Mouse (Mus musculus) kidney, embryonic 16.5 days (tissue): ENCODE measurements around the gene Ola1. TPM values are rescaled to one million over a fixed set of nuclear protein-coding genes. Genes with fewer than 3 reads are reported as not detected.

Source experiments
- ATAC-seq: fragments of 200-750 bp; cut with Nextera tagmentation; 2 replicates; pipeline ENCODE4 v1.8.0; 2017; ENCODE audit warnings: moderate TSS enrichment; ENCODE audit not compliant: low FRiP score, low TSS enrichment
- H3K27ac ChIP-seq: fragments of 300-500 bp; sonication (generic); 2 replicates; pipeline ENCODE4 v1.5.1; 2014; ENCODE audit warnings: low read length
- H3K27me3 ChIP-seq: fragments of 300-500 bp; sonication (generic); 2 replicates; pipeline ENCODE4 v1.6.1; 2014; ENCODE audit warnings: low read length, control low read depth, mixed read lengths; ENCODE audit not compliant: insufficient read depth
- H3K36me3 ChIP-seq: fragments of 300-500 bp; sonication (generic); 2 replicates; pipeline ENCODE4 v1.6.1; 2014; ENCODE audit warnings: low read length, control low read depth, mixed read lengths; ENCODE audit not compliant: insufficient read depth
- H3K4me1 ChIP-seq: fragments of 300-500 bp; sonication (generic); 2 replicates; pipeline ENCODE4 v1.6.1; 2014; ENCODE audit warnings: low read length, control low read depth, mixed read lengths; ENCODE audit not compliant: insufficient read depth
- H3K4me2 ChIP-seq: fragments of 300-500 bp; sonication (generic); replicated peaks from 2 replicates; pipeline ENCODE4 v1.6.1; 2014; ENCODE audit warnings: low read depth, low read length
- H3K4me3 ChIP-seq: fragments of 300-500 bp; sonication (generic); 2 replicates; pipeline ENCODE4 v1.5.1; 2014; ENCODE audit warnings: mild to moderate bottlenecking, low read length
- H3K9ac ChIP-seq: fragments of 300-500 bp; sonication (generic); replicated peaks from 2 replicates; pipeline ENCODE4 v1.6.1; 2014; ENCODE audit warnings: low read length
- H3K9me3 ChIP-seq: fragments of 300-500 bp; sonication (generic); 2 replicates; pipeline ENCODE4 v1.6.1; 2016; ENCODE audit warnings: low read length, control low read depth
- WGBS: fragments of 180-500 bp; shearing (Covaris S2); extraction: QIAGEN DNeasy Blood & Tissue Kit; methylation state at CpG from one replicate; pipeline ENCODE4 v1.1.7; 2014; 5-methylcytosine and 5-hydroxymethylcytosine counted together
- polyA plus RNA-seq: library from polyadenylated mRNA; unstranded; fragments of >200 nt; fragmentation: Nextera tagmentation; extraction: Ambion mirVana; gene quantifications from 2 replicates; pipeline ENCODE4 v1.2.1, GENCODE M21; 2015

Ola1 gene
- polyA plus RNA-seq, 1 experiment from 2014 or later, result 79.4 TPM

DNA sequence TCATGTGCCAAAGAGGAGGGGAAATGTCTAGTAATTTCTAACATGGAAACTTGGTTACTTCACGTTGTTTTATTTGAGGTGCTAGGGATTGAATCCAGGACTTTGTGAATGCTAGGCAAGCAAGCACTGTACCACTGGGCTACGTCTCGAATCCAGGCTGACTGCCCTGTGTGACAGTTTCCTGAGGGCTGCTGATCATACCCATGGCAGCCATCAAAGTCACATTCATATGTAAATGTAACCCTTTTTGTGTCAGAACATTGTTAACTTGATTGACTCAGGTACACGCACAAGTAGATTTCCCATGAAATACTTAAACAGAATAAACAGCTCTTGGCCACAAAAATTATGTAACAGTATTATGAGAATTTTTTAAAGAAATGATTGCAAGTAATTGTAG lies 30.0 kb upstream of the Ola1 start:
- WGBS, result 66% methylated on average over 4 of the region's 4 CpGs

DNA sequence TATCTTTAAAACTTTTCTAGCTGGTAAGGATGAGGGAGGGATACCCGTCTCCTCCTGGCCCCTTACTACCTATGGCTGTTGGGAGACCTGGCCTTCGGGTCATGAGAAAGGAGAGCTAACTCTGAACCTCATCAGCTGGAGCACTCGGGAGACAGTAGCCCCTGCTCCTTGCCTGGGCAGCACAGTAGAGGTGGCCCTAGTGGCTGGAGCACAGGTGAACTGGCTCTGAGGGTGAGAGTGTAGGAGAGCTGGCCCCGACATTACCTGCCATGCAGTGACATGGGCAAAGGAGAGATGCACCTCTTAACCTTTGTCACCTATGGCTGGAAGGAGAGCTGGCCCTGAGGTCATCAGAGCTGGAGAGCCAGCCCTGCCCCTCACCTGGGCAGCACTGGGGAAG lies 22.6 kb upstream of the Ola1 start:
- no peaks in the 10 kb centered on the region for H3K27me3 ChIP-seq
- WGBS, result 76% methylated on average over 4 of the region's 4 CpGs
- ATAC-seq, result no peak
- H3K9me3 ChIP-seq, result no peaks in the 10 kb centered on the region
- H3K4me2 ChIP-seq, result no peak overlapping the region
- no peaks in the 10 kb centered on the region for H3K4me1 ChIP-seq
- no peak overlapping the region for H3K4me3 ChIP-seq
- H3K27ac ChIP-seq, result no peak overlapping the region
- H3K9ac ChIP-seq, result no peak overlapping the region
- H3K36me3 ChIP-seq, result no peaks in the 10 kb centered on the region

More for the DNA sequence above, 30.0 kb upstream of the Ola1 start:
- Histone ChIP-seq H3K4me2 (no peak overlapping the region), H3K9ac (no peak overlapping the region), H3K9me3 (peaks cover 5% of the 10 kb centered on the region; the same call in 1 of the 2 replicates), H3K4me3 (no peak overlapping the region), H3K27ac (no peak overlapping the region), H3K27me3 (no peaks in the 10 kb centered on the region), H3K36me3 (no peaks in the 10 kb centered on the region), H3K4me1 (no peaks in the 10 kb centered on the region)
- no peak for ATAC-seq

DNA sequence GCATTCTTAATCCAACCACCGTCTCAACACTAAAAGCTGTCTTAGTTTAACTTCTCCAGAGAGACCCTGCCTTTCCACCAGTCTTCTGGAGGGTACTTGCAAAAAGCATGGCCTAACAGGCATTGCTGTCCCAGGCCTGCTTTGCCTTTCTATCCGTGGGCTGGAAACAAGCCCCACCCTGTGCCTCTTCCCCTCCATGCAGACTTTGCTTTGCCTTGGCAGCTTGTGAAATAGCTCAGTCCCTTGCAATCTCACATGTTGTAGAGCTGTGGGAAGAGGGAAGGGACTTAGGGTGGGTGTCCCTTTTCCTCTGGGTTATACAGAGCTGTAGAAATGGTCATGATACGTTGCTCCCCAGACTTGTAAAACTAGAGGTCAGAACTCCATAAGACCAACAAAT lies 12.4 kb upstream of the Ola1 start:
- Histone ChIP-seq H3K9me3 (no peaks in the 10 kb centered on the region), H3K27me3 (no peaks in the 10 kb centered on the region), H3K4me3 (no peak overlapping the region), H3K4me1 (no peaks in the 10 kb centered on the region), H3K27ac (no peak overlapping the region), H3K9ac (no peak overlapping the region), H3K36me3 (no peaks in the 10 kb centered on the region), H3K4me2 (no peak overlapping the region)
- ATAC-seq, result no peak
- 61% methylated on average over 3 of the region's 3 CpGs for WGBS

DNA sequence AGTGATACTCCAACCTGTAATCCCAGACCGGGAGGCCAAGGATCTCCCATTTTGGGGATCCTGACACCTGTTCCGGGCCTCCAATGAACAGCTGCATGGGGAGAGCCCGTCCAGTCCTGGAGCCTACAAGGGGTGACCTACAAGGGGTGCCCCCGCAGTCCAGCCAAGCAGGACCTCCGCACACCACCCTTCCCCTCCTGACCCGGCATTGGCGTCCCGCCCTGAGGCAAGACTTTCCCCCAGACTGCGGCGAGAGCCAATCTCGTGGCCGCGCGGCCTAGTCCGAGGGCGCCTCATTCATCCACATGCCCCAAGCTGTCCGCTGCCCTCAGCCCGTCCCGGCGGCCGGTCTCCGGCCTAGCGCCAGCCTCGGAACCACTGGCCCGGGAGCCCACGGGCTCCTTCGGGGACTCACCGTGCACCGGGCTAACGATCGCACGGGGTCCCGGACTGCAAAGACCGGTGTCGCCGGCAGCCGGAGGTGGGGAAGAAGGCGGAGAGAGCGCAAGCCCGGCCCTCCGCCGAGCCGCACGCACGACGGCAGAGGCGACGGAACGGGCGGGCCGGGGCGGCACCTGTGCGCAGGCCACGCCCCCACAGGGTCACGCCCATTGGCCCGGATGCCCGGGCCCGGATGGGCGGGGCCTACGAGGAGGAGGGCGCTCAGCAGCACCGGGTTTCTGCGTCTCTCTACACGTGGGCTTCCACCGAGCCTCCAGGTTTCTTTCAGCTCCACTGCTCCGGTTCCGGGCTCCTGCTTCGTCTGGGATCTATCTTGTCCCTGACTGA lies 4.7 kb downstream of the Ola1 start:
- H3K4me2 ChIP-seq, result peak overlapping the region; percentile 74
- 0 out of 2 replicates have a peak, but pooled peaks cover 5% of the 10 kb centered on the region for H3K36me3 ChIP-seq
- peak overlapping the region; percentile 65; the same call in 1 of the 2 replicates for H3K27ac ChIP-seq
- peak overlapping the region; percentile 94 for H3K4me3 ChIP-seq
- peaks cover 7% of the 10 kb centered on the region for H3K4me1 ChIP-seq
- WGBS, result under 1% methylated on average over 61 of the region's 68 CpGs
- H3K9me3 ChIP-seq, result no peaks in the 10 kb centered on the region
- H3K27me3 ChIP-seq, result no peaks in the 10 kb centered on the region
- peak; percentile 98 for ATAC-seq
- H3K9ac ChIP-seq, result peak overlapping the region; percentile 88

DNA sequence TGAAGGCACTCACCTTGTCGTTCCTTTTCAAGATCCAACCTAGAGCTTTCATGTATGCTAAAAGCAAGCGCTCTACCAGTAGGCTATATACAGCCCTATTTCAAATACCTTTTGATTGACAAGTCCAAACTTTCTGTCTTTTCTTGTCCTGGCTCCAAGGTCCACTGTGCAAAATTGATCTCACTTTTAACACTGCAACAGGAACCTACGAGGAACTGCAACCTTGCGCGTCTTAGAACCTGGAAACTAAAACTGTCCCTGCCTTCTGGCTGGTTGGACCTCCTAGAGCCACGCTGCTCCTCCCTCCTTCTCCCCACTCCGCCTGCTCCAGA lies 5.2 kb downstream of the Ola1 start:
- WGBS, result 28% methylated on average over 7 of the region's 7 CpGs
- Histone ChIP-seq H3K27me3 (no peaks in the 10 kb centered on the region), H3K27ac (peak overlapping the region; percentile 65; the same call in 1 of the 2 replicates), H3K9ac (peak overlapping the region; percentile 88), H3K4me2 (peak overlapping the region; percentile 74), H3K36me3 (0 out of 2 replicates have a peak, but pooled peaks cover 5% of the 10 kb centered on the region), H3K4me3 (peak overlapping the region; percentile 94), H3K9me3 (no peaks in the 10 kb centered on the region), H3K4me1 (peaks cover 7% of the 10 kb centered on the region)
- no peak; the same call in 1 of the 2 replicates for ATAC-seq

DNA sequence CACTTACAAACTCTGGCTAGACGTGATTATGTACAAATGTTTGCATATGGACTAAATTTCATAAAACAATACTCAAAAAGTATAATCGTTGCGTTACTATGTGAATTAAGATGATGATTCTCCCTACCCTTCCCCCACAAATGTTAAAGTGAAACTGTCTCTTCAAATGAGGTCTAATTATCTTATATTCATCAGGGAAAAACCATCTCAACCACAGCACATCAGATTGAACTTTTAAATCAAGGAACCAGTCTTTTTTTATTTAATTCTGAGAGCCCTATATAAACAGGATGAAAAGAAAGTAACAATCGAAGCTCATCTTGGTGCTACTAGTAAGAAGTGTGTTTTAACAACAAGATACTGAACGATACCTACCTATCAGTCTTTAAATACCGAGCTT lies 14.4 kb downstream of the Ola1 start:
- ATAC-seq, result no peak
- WGBS, result 89% methylated on average over 6 of the region's 6 CpGs
- Histone ChIP-seq H3K9ac (no peak overlapping the region), H3K36me3 (peaks cover 6% of the 10 kb centered on the region), H3K4me1 (no peaks in the 10 kb centered on the region), H3K27ac (no peak overlapping the region), H3K27me3 (no peaks in the 10 kb centered on the region), H3K4me3 (no peak overlapping the region), H3K9me3 (no peaks in the 10 kb centered on the region), H3K4me2 (no peak overlapping the region)

DNA sequence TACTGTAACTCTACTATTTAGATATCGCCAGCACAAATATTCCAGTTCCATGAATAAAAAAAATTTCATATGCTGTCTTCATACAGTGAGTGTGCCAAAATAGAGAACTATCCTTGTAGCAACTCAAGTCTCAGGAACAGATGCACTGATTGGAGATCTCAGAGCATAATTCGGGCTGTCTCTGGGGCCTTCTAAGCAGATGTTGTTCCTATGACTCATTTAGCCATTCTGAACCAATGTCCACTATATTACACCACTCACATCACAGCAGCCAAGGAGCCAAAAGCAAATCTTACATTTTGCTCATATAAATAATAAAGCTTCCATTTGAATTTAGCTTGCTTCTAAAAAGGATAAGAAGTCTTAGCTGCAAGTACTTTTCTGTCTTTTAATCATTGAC lies 30.2 kb downstream of the Ola1 start:
- Histone ChIP-seq H3K9ac (no peak overlapping the region), H3K36me3 (no peaks in the 10 kb centered on the region), H3K27ac (no peak overlapping the region), H3K4me3 (no peak overlapping the region), H3K4me1 (no peaks in the 10 kb centered on the region), H3K27me3 (no peaks in the 10 kb centered on the region), H3K9me3 (no peaks in the 10 kb centered on the region), H3K4me2 (no peak overlapping the region)
- 91% methylated on average over 2 of the region's 2 CpGs for WGBS
- ATAC-seq, result no peak

DNA sequence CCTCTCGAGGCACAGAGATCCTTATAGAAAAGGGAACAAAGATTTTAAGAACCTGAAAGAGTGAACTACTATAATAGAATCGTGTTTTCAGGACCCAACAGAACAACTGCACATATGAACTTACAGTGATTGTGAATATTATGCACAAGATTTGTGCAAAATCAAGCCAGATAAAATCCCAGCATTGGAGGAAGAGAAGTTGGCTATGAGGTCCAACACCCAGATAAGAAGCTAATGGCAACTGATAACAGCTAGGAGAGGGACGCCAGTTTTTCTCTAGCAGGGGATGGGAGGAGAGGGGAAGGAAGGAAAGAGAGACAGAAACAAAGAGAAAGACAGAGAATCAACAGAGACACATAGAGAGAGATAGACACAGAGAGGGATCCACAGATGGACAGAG lies 33.5 kb downstream of the Ola1 start:
- no peaks in the 10 kb centered on the region for H3K27me3 ChIP-seq
- H3K9me3 ChIP-seq, result no peaks in the 10 kb centered on the region
- no peak for ATAC-seq
- no peak overlapping the region for H3K9ac ChIP-seq
- WGBS, result 80% methylated on average over 3 of the region's 3 CpGs
- H3K27ac ChIP-seq, result no peak overlapping the region
- H3K4me2 ChIP-seq, result no peak overlapping the region
- no peaks in the 10 kb centered on the region for H3K4me1 ChIP-seq
- H3K4me3 ChIP-seq, result no peak overlapping the region
- no peaks in the 10 kb centered on the region for H3K36me3 ChIP-seq

DNA sequence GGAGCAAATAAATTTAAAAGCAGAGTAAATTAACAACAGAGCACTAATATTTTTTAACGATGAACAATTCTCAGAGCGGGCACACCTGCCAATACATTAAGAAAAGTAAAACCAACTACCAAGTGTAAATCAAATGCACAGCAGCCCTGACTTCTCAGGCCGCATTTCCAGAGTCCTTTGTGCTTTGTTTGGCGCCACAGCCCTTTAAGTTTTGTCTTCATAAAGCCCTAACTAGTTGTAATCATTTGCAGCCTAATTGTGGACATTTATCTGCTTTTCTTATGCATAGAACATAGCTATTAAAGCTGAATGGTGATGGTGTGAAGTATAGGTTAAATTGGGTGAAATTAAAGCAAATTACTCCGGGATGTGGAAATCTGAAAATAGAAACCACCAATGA lies 49.2 kb downstream of the Ola1 start:
- Histone ChIP-seq H3K9me3 (no peaks in the 10 kb centered on the region), H3K27ac (no peak overlapping the region), H3K4me1 (no peaks in the 10 kb centered on the region), H3K27me3 (no peaks in the 10 kb centered on the region), H3K4me2 (no peak overlapping the region), H3K4me3 (no peak overlapping the region), H3K36me3 (no peaks in the 10 kb centered on the region), H3K9ac (no peak overlapping the region)
- 80% methylated on average over 5 of the region's 5 CpGs for WGBS
- ATAC-seq, result no peak

DNA sequence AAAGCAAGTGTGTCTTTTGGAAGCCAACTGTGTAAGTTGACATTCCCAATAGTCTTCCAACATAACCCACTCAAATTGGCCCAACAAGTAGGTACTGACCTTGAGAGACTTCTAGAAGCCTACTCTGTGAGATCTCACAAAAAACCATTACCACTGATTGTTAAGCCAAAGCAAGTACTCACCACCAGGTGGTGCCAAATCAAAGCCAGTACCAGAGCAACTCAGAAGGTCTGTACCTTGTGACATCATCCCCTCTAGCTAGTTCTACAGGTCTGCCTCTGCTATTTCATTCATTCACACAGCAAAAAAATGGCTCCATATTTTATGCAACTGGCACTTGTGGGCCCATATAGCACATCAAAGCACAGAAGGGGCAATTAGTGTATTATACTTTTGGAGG lies 51.6 kb downstream of the Ola1 start:
- Histone ChIP-seq H3K4me3 (no peak overlapping the region), H3K36me3 (no peaks in the 10 kb centered on the region), H3K4me1 (no peaks in the 10 kb centered on the region), H3K27ac (no peak overlapping the region), H3K27me3 (no peaks in the 10 kb centered on the region), H3K9ac (no peak overlapping the region), H3K9me3 (no peaks in the 10 kb centered on the region), H3K4me2 (no peak overlapping the region)
- ATAC-seq, result no peak
